Mouse (Mus musculus): ENCODE data around the gene Gm10203. TPM values are rescaled to one million over a fixed set of nuclear protein-coding genes. Genes with fewer than 3 reads are reported as not detected.
"Not testable (repeated sequence)": the region's sequence is repeated elsewhere in the genome, so short reads cannot be mapped to it uniquely, and the experiment has no call there.

Gene Gm10203
- polyA plus RNA-seq, 1 experiment = not detected

- TF ChIP-seq CTCF (IDR thresholded peaks at IDR 0.05; ENCODE audit: insufficient read depth, low read length) (no peak), POLR2A (IDR thresholded peaks at IDR 0.05; ENCODE audit: borderline replicate concordance, extremely low read depth, low read depth, low read length) (no peak)
- H3K4me3 ChIP-seq (replicated peaks; ENCODE audit: extremely low read depth, low read depth, low read length) = no peak overlapping the region
- DNase-seq = no peak
- H3K4me1 ChIP-seq (ENCODE audit: control insufficient read depth, insufficient read depth, low read length) = peaks cover 2% of the 10 kb centered on the region
- 55% methylated on average over 7 of the region's 7 CpGs for WGBS
These were observed 18.7 kb downstream of the Gm10203 start for GRCm38 (mm10) chr6:149148436-149149229.

- peaks cover 3% of the 10 kb centered on the region for H3K4me1 ChIP-seq (ENCODE audit: control insufficient read depth, insufficient read depth, low read length)
- DNase-seq = no peak
- TF ChIP-seq POLR2A (IDR thresholded peaks at IDR 0.05; ENCODE audit: borderline replicate concordance, extremely low read depth, low read depth, low read length) = no peak
- no peak for TF ChIP-seq CTCF (IDR thresholded peaks at IDR 0.05; ENCODE audit: insufficient read depth, low read length)
- WGBS = 87% methylated on average over 2 of the region's 2 CpGs
- H3K4me3 ChIP-seq (replicated peaks; ENCODE audit: extremely low read depth, low read depth, low read length) = no peak overlapping the region
These were observed 22.1 kb downstream of the Gm10203 start for GRCm38 (mm10) chr6:149152119-149152518.

GRCm38 (mm10) chr6:149153473-149154115 lies 23.6 kb downstream of the Gm10203 start:
- no peak for DNase-seq
- WGBS = 46% methylated on average over 6 of the region's 6 CpGs

GRCm38 (mm10) chr6:149154116-149155030 lies 24.4 kb downstream of the Gm10203 start:
- WGBS = 30% methylated on average over 8 of the region's 8 CpGs
- Histone ChIP-seq H3K4me3 (replicated peaks; ENCODE audit: extremely low read depth, low read depth, low read length) (no peak overlapping the region), H3K4me1 (ENCODE audit: control insufficient read depth, insufficient read depth, low read length) (peaks cover 3% of the 10 kb centered on the region; the same call in 1 of the 2 replicates)
- TF ChIP-seq POLR2A (IDR thresholded peaks at IDR 0.05; ENCODE audit: borderline replicate concordance, extremely low read depth, low read depth, low read length) = no peak
- no peak for TF ChIP-seq CTCF (IDR thresholded peaks at IDR 0.05; ENCODE audit: insufficient read depth, low read length)
- DNase-seq = no peak

More at GRCm38 (mm10) chr6:149153473-149154115, 23.6 kb downstream of the Gm10203 start:
- Histone ChIP-seq H3K4me1 (ENCODE audit: control insufficient read depth, insufficient read depth, low read length) (peaks cover 3% of the 10 kb centered on the region; the same call in 1 of the 2 replicates), H3K4me3 (replicated peaks; ENCODE audit: extremely low read depth, low read depth, low read length) (no peak overlapping the region)
- TF ChIP-seq POLR2A (IDR thresholded peaks at IDR 0.05; ENCODE audit: borderline replicate concordance, extremely low read depth, low read depth, low read length) = no peak
- no peak for TF ChIP-seq CTCF (IDR thresholded peaks at IDR 0.05; ENCODE audit: insufficient read depth, low read length)

- 45% methylated on average over 3 of the region's 3 CpGs for WGBS
- TF ChIP-seq CTCF (IDR thresholded peaks at IDR 0.05; ENCODE audit: insufficient read depth, low read length) (no peak), POLR2A (IDR thresholded peaks at IDR 0.05; ENCODE audit: borderline replicate concordance, extremely low read depth, low read depth, low read length) (no peak)
- Histone ChIP-seq H3K4me3 (replicated peaks; ENCODE audit: extremely low read depth, low read depth, low read length) (no peak overlapping the region), H3K4me1 (ENCODE audit: control insufficient read depth, insufficient read depth, low read length) (peaks cover 3% of the 10 kb centered on the region; the same call in 1 of the 2 replicates)
- DNase-seq = no peak
These were observed 25.3 kb downstream of the Gm10203 start for GRCm38 (mm10) chr6:149155031-149155841.

GRCm38 (mm10) chr6:149167038-149167437 lies 37.1 kb downstream of the Gm10203 start:
- H3K4me1 ChIP-seq (ENCODE audit: control insufficient read depth, insufficient read depth, low read length); DNase-seq; H3K4me3 ChIP-seq (replicated peaks; ENCODE audit: extremely low read depth, low read depth, low read length): not testable (repeated sequence)
- 45% methylated on average over 3 of the region's 4 CpGs for WGBS

GRCm38 (mm10) chr6:149167672-149168071 lies 37.7 kb downstream of the Gm10203 start:
- no peaks in the 10 kb centered on the region for H3K4me1 ChIP-seq (ENCODE audit: control insufficient read depth, insufficient read depth, low read length)
- no peak overlapping the region for H3K4me3 ChIP-seq (replicated peaks; ENCODE audit: extremely low read depth, low read depth, low read length)
- 89% methylated on average over 1 of the region's 1 CpGs for WGBS
- TF ChIP-seq POLR2A (IDR thresholded peaks at IDR 0.05; ENCODE audit: borderline replicate concordance, extremely low read depth, low read depth, low read length) = no peak
- no peak for TF ChIP-seq CTCF (IDR thresholded peaks at IDR 0.05; ENCODE audit: insufficient read depth, low read length)
- DNase-seq = no peak

GRCm38 (mm10) chr6:149168436-149168835 lies 38.5 kb downstream of the Gm10203 start:
- 95% methylated on average over 2 of the region's 2 CpGs for WGBS
- no peaks in the 10 kb centered on the region for H3K4me1 ChIP-seq (ENCODE audit: control insufficient read depth, insufficient read depth, low read length)
- TF ChIP-seq POLR2A (IDR thresholded peaks at IDR 0.05; ENCODE audit: borderline replicate concordance, extremely low read depth, low read depth, low read length) = no peak
- no peak for TF ChIP-seq CTCF (IDR thresholded peaks at IDR 0.05; ENCODE audit: insufficient read depth, low read length)
- DNase-seq = no peak
- H3K4me3 ChIP-seq (replicated peaks; ENCODE audit: extremely low read depth, low read depth, low read length) = no peak overlapping the region

GRCm38 (mm10) chr6:149169965-149170364 lies 40.0 kb downstream of the Gm10203 start:
- not testable (repeated sequence) for H3K4me1 ChIP-seq (ENCODE audit: control insufficient read depth, insufficient read depth, low read length); DNase-seq; H3K4me3 ChIP-seq (replicated peaks; ENCODE audit: extremely low read depth, low read depth, low read length)
- 90% methylated on average over 4 of the region's 4 CpGs for WGBS
